Mouse (Mus musculus): ENCODE results near the gene Dennd2a.

Dennd2a gene

DNA sequence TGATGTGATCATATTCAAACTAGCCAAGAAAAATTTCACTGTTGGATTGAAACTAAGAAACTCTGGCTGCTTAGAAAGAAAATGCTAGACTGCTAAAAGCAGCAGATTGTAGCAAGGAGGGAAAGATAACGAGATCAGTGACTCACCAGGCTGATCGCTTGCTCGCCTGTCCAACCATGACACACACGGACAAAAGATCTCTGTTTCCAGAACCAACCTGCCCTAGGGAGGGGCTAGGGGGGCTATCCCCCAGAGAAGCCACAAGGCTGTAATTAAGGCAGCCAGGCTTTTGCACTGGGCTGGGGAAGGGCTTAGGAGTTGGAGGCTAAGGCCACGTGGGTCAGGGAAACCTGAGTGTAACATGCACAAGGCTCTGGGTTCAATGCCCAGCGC is 41.9 kb downstream of the Dennd2a start:
- no peak for DNase-seq (ENCODE audit: low spot score in 2 of 2)

DNA sequence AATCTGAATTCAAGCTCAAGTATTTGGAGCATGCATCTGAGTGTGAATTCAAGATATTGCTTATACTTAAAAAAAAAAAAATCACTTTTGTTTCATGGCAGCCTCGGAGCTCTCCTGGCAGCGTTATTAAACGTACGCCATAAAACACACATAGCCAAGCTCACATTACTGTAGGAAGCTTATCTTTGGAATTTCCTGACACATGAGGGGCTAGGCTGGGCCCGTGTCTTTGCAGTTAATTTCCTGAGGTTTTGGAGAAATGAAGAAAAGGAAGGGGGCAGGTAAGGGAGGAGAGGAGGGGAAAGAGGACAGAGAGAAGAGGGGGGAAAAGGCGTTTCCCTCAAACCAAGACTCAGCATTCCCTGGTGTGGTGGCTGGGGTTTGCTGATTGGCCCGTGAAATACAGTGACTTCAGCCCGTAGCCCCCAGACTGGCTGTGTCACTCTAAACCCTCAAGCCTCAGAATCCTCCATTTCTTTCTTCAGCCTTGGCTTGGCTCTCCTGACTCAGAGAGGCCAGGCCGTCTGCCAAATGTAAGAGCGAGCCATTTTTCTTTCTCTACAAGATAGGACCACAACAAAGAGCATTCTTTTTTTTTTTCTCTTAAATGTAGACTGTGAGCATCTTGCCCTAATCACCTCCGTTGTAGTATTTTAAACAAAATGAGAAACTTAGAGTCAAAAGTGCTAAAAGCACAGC is 42.5 kb downstream of the Dennd2a start:
- DNase-seq (ENCODE audit: low spot score in 2 of 2): no peak

DNA sequence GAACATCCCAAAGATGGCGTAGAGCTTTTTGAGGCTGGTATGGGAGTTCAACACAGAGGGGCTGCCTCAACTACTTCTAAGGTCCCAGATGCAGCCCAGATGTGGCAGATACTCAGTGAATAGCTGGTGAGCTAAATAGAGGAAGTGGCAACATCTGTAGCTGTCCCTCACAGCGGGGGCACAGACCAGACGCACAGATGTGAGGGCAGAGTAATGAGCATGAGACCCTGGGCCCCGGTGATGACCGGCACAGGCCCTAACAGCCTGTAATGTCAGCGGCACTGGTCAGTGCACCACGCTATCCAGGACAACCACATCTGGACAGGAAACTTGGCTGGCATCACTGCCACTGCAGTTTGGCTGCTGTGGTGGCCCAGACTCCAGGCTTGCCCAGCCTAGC is 54.2 kb downstream of the Dennd2a start:
- DNase-seq (ENCODE audit: low spot score in 2 of 2): no peak

DNA sequence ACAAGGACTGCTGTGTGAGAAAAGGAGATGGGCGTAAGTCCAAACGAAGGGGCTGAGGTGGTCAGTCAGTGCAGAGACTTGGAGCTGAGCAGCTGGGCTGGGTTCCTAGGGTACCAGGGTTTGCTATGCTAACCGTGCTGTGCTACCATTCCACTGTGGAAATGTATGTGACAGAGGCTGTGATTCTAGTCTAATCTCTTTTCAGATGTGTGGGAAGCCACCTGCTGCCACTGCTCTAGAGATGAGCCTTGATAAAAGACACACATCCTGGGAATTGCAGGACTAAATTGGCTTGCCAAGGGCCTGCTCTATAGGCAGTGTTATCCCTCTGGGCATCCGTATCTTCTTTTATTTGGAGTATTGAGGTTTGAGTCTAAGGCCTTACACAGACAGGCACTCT is 60.5 kb downstream of the Dennd2a start:
- DNase-seq (ENCODE audit: low spot score in 2 of 2): no peak

DNA sequence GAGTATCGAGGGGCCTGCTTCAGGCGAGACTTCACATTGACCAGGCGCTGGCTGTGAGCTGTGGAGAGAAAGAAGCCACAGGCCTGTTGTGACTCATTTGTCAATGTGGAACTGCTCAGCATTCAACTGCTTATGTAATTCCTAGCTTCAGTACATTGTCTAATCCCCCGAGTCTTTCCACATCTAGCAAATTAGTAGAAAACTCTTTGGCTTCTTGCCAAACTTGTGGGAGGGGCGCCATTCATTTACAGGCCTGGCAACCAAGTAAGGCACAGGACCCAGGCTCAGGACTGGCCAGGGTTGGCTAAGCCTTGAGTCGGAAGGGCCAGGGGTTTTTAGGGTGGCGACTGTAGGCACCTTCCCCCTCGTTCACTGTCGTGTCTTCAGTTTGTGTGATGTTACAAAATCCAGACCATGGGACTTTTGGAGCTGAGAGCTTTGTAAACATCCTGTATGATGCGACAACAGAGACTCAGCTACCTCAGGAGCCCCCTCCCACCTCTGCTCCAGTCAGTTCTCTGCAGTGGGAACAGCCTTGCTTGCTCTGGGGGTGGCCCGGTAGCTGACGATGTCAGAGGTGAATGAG is 64.4 kb downstream of the Dennd2a start:
- DNase-seq (ENCODE audit: low spot score in 2 of 2): no peak

DNA sequence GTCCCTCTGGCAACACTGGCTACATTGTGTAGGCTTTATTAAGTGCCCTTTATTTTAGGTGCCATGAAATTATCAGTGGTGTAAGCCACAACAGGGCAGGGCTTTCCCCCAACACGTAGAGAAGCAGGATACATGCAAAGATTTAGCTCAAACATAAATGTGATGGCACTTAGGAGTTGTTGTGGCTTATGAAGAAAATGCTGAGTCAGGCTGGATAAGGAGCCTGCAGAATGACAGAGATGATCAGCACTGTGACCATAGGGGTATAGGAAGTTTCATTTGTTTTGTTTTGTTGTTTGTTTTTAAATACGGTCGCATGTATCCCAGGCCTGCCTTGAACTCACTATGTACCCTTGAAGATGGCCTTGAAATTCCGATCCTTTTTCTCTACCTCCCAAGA is 65.5 kb downstream of the Dennd2a start:
- no peak for DNase-seq (ENCODE audit: low spot score in 2 of 2)

DNA sequence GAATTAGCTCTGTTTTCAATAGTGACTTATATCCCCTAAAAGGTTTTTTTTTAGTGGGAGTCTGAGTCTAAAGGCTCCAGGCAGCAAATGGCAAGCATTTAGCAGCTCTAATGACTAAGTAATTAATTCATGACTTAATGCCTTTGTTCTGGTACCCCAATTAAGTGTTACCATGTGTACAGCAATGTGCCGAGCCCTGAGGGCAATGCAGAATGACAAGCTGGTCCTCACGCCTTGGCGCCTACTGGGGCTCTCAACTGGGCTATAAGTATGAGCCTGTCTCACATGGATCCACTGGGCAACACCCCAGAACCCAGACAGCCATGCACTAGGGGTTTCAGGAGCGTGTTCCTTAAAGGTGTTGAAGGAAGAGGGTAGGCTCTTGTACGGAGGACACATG is 66.5 kb downstream of the Dennd2a start:
- DNase-seq (ENCODE audit: low spot score in 2 of 2): no peak

DNA sequence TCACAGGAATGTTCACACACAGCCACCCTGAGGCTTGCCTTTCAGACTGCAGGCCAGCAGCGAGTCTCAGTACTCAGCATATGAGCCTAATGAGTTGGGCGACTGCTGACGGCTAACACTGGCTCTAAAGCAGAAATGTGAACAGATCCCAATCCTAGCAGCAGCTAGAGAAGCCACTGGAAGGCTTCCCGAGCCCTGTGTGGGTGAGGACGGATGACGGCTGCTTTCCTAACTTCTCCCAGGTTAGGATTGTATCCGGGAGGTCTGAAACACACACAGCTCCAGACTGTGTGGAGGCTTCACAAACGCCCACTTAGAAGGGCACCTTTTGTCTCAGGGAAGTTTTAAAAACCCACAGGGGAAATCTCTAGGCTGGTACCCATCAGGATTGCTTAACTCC is 69.4 kb downstream of the Dennd2a start:
- no peak for DNase-seq (ENCODE audit: low spot score in 2 of 2)

DNA sequence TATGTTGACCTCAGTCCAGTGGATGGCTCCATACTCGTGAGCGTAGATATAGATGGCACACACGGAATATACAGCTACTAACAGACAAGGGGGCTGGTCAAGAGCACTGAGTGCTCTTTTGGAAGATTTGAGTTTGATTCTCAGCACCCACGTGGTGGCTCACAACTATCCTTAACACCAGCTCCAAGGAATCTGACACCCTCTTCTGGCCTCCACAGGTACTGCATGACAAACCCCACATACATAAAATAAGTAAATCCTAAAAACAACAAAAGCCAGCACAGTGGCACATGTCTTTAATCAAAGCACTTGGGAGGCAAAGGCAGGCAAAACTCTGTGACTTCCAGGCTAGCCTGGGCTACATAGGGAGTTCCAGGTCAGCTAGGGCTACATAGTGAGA is 74.0 kb downstream of the Dennd2a start:
- DNase-seq (ENCODE audit: low spot score in 2 of 2): no peak

DNA sequence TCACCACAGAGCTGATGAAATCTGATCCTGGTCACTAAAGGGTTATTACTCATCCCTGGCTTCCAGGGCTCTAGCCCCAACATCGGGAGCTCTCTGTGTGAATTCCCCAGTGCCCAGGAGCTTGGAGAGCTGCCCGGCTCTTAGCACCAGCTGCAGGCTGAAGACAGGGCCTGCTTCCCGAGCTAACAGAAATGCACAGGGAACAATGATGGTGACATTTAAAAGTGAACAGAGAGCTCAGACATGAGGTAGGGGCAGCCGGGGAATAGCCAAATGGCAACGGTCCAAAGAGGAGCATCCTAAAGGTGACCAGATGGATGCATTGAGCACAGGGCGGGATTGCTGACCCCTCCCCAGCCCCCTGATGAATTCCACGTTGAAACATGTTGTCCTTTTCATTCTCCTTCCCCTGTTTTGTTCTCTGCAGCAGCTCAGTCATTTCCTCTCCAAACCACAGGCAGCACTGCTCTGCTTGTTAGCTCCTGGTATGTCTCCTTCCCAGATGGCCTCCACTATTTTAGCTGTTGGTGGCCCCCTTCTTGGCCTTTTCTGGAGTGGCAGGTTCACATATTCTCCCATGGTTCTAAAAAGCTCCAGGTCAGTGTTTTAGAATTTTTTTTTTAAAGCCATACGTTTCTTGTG is 79.0 kb downstream of the Dennd2a start:
- no peak for DNase-seq (ENCODE audit: low spot score in 2 of 2)

DNA sequence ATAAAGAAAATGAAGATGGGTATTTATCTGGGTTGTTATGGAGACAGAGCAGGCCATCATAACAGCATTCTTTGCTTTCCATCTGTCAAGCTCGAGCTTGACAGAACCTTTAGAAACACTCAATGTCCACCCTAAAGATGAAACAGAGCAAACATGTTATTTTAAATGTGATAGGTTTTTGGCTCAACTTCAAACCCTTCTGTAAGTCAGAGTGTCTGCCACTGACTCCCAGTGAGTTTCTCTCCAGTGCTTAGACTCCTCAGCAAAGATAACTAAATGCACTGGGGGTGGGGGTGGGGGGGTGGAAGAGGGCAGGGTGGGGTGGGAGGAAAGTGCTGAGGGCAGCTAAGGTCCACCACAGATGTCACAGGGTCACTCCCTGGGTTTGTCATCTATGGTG is 81.0 kb downstream of the Dennd2a start:
- DNase-seq (ENCODE audit: low spot score in 2 of 2): no peak

DNA sequence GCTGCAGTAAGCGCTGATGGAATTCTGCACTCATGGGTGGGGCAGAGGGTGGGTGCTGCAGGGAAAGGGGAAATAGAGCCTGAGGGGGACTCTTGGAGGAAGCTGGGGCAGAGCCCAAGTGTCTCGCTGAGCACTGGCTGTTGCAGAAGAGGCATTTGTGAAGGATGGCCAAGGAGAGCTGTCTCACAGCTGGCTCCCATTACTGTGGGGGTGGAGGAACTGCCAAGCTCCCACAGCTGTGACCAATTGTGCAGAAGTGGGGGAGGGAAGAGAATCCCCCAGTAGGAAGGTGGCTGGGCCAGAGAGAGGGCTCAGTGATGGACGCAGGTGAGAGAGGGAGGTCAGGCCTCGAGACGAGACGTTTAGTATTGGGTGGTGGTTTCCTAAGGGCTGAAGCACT is 83.2 kb downstream of the Dennd2a start:
- no peak for DNase-seq (ENCODE audit: low spot score in 2 of 2)

DNA sequence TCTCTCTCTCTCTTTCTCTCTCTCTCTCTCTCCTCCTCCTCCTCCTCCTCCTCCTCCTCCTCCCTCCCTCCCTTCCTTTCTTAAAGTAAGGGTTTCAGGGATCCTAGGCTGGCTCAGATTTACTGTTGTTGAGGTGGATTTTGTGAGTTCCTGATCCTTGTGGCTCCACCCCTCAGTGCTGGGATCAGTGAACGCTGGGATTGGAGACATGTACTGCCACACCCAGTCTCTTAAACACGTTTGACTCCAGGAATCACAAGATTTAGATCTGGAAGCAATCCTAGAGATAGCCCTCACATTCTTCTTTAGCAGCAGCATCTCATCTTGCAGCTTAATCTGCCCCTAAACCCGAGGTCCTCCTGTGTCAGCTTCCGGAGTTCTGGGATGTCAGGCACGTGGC is 84.8 kb downstream of the Dennd2a start:
- no peak for DNase-seq (ENCODE audit: low spot score in 2 of 2)

DNA sequence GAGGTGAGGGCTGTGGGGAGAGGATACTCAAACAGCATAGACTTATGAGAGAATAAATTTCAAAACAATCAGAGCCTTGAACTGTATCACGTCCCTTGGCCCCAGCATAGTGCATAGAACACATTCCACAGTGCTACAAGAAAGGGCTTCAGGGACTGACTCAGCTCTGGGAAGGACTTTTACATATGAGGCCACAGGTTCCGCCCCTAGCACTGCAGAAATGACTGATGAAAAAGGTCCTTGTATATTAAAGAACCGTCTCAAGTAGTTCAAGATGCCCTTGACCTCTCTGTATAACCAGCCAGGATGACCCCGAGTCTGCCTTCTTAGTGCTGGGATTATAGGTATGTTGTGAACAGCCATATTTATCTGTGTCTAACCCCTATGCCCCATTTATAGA is 85.4 kb downstream of the Dennd2a start:
- DNase-seq (ENCODE audit: low spot score in 2 of 2): no peak

DNA sequence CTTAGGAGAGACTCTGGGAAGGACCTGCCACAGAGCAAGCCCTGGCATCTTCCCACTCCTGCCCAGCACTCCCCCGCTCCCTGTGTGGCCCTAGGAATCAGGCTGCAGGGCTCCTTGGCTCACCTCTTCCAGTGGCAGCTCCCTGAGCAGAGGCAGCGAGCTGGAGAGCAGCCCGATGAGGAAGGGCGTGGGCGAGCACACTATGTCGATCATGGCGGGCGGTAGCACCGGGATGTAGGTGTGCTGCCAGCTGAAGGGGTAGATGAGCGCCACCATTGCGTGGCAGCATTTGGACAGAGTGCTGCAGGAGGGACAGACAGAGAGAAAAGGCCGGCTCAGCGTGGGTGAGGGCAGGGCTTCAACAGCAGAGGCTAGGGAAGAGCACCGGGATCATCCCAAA is 87.6 kb downstream of the Dennd2a start:
- no peak for DNase-seq (ENCODE audit: low spot score in 2 of 2)

DNA sequence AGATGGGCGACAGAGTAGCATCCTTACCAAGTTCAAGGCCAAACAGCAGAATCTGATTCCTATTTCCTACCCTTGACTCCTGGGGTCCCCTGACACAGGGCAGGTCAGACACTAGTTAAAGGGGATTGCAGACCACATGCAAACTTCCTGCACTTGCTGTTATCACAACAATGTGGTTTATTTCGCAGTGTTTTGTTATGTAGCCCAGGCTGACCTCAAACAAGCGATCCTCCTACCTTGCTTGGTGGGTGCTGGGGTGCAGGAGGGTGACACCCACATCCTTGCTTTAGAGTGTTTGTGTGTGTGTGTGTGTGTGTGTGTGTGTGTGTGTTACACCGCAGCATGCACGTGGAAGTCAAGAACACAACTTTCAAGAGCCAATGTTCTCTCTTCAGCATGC is 88.2 kb downstream of the Dennd2a start:
- no peak for DNase-seq (ENCODE audit: low spot score in 2 of 2)

DNA sequence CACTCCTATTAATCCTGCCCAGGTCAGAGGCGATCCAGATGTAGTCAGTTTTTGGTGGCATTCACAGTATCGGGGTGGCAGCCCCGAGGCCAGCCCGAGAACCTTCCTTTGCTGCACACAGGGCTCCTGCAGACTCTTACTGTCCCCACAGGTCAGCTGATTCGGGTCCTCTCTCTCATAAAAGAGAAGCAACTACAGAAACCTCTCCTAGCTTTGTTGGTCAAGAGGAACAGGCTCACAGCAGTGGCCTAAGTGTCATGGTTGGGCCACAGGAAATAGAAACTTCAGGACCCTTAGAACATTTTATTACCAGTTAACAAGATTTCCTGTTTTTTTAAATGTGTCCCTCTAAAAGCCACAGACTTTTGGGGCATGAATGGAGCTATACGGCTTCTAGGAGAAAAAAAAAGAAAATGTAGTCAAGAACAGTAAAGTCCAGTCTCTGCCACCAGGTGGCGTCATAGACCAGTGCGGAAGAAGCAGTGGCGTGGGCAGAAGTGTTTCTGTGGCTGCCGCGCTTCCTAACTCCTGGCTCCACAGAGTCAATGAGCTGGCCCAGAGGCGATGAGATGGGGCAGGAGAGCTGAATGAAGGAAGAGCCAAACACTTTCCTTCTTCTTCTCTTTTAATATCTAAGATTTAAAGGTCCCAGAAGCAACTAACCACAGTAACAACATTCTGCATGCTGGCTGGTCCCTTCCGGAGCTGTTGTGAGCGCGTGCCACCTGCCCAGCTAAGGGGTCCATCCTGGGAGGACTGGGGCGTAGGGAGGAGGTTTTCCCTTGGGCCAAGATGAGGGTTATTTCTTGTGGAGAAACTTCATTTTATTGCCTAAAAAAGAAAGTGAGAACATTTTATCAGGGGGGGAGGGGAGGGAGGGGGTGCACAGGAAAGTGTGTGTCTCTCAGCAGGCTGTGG is 94.8 kb downstream of the Dennd2a start:
- DNase-seq (ENCODE audit: low spot score in 2 of 2): peak; percentile 62 to 87

DNA sequence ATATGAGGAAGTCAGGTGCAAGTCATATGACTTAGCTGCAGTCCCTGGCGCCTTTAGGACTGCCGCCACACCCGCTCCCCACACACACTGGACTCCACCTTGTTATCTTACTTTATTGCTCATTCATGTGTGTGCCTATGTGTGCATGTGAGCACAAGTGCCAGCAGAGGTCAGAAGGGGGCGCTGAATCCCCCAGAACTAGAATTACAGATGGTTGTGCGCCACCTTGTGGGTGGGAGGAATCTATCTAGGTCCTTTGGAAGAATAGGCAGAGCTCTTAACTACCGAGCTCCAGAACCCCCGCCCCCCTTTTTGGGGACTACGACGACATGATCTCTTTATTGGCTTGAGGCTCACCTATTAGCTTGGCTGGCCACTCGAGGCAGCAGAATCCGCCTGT is 97.6 kb downstream of the Dennd2a start:
- DNase-seq (ENCODE audit: low spot score in 2 of 2): peak in 1 of 2 experiments; percentile 73

DNA sequence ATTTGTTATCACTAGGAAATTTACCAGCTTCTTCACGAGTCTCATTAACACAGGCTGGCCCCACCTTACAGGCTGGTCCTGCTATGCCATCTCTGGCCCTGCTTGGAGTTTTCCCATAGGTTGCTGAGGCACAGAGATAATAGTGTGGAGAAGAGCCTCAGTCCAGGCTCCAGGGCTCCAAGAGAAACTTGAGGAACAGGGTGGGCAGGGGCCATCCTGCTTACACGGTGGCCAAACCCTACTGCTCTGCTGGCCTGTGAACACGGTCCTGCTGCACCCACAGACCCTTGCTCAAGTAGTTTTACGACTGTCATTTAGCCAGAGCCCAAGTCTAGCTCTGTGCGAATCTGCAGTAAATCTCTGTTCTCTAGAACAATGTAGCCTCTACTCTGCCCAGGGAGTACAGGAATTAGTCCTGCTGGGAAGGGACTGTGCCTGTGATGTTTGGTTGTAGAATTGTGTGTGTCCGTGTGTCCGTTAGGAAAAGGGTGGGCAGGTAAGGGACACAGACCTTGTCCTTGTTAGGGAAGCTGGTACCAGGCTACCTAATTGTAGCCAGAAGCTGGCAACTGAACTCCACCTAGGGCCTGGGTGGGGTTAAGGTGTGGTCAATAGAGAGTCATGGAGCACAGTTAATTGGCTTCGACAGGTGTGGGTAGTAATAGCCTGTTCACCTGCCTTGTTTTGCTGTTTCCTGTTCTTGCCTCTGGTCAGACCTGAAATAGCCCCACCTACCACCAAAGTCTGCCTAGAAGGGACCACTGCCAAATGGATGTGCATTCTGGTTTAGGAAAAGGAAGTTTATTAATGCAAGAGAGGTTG is 102.1 kb downstream of the Dennd2a start:
- no peak for DNase-seq (ENCODE audit: low spot score in 2 of 2)

DNA sequence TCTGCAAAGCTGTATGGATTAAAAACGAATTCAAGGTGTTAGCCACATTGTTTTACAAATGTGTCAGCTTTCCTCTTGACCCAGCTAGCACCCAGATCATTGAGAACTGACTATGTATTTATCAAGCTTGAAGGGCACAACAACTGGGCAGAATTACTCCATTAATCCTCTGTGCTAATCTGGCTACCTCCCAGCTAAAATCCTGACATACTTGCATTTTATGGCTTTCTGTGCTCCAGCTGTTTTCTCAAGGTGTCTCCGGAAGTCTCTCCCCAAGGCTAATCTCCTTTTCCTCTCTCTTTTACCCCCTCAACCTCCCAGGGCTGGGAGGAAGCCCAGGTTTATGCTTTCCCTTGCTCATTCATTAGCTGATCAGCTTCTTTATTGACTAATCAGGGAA is 103.1 kb downstream of the Dennd2a start:
- no peak for DNase-seq (ENCODE audit: low spot score in 2 of 2)

DNA sequence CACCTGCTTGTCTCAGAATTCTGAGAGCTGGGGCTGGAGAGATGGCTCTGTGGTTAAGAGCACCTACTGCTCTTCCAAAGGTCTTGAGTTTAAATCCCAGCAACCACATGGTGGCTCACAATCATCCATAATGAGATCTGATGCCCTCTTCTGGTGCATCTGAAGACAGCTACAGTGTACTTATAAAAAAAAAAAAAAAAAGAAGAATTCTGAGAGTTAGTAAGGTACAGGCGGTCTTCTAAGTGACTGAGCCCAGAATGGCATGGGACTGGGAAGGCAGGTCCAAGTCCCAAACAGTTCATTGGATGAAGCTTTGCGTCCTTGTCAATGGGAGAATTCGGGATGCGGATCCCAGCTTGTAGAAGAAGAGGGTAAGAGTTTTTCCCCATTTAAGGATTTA is 104.1 kb downstream of the Dennd2a start:
- DNase-seq (ENCODE audit: low spot score in 2 of 2): no peak

DNA sequence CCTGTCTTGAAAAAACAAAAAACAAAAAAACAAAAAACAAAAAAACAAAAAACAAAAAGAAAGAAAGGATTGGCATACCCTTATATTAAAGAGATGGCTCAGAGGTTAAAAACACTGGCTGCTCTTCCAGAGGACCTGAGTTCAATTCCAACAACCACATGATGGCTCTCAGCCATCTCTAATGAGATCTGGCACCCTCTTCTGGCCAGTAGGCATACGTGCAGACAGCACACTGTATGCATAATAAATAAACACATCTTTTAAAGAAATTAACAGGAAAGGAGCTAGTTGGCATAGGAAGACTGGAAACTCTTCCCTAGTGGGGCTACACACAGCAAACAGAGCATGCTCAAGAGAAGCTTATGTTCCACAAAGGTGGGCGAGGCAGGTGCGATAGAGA is 106.6 kb downstream of the Dennd2a start:
- peak in 1 of 2 experiments; percentile 36 for DNase-seq (ENCODE audit: low spot score in 2 of 2)

Measured in spleen, postnatal 10 days (tissue).